Mouse (Mus musculus): ENCODE data around the gene Pdzd2. TPM values are rescaled to one million over a fixed set of nuclear protein-coding genes. Genes with fewer than 3 reads are reported as not detected.

Gene Pdzd2
- total and polyA plus RNA-seq, 2 experiments from 2014 or later, result 15.9 to 40.6 TPM

- Histone ChIP-seq H3K27me3 (ENCODE audit: insufficient read depth, low read length) (no peaks in the 10 kb centered on the region), H3K27ac (no peak overlapping the region), H3K9ac (replicated peaks; ENCODE audit: low read length) (no peak overlapping the region), H3K4me3 (ENCODE audit: low read length) (no peak overlapping the region), H3K36me3 (ENCODE audit: insufficient read depth, low read length) (no peaks in the 10 kb centered on the region), H3K4me2 (ENCODE audit: low read depth, low read length) (no peak overlapping the region), H3K9me3 (ENCODE audit: low read length) (no peaks in the 10 kb centered on the region), H3K4me1 (ENCODE audit: insufficient read depth, low read length) (no peaks in the 10 kb centered on the region)
- DNase-seq (ENCODE audit: low spot score), result no peak
- TF ChIP-seq CTCF (IDR thresholded peaks at IDR 0.05; ENCODE audit: low read depth), result no peak
- WGBS, result 89% methylated on average over 6 of the region's 6 CpGs
- no peak for ATAC-seq
Observed at GRCm38 (mm10) chr15:12608090-12608489, 131.6 kb downstream of the Pdzd2 start.

GRCm38 (mm10) chr15:12606306-12606705 lies 133.4 kb downstream of the Pdzd2 start:
- no peak for DNase-seq (ENCODE audit: low spot score)
- peak; percentile 41; the same call in 1 of the 2 replicates for ATAC-seq
- Histone ChIP-seq H3K36me3 (ENCODE audit: insufficient read depth, low read length) (no peaks in the 10 kb centered on the region), H3K27me3 (ENCODE audit: insufficient read depth, low read length) (no peaks in the 10 kb centered on the region), H3K4me3 (ENCODE audit: low read length) (no peak overlapping the region), H3K9ac (replicated peaks; ENCODE audit: low read length) (no peak overlapping the region), H3K4me2 (ENCODE audit: low read depth, low read length) (no peak overlapping the region), H3K4me1 (ENCODE audit: insufficient read depth, low read length) (no peaks in the 10 kb centered on the region), H3K9me3 (ENCODE audit: low read length) (no peaks in the 10 kb centered on the region), H3K27ac (no peak overlapping the region)
- no peak for TF ChIP-seq CTCF (IDR thresholded peaks at IDR 0.05; ENCODE audit: low read depth)
- 66% methylated on average over 9 of the region's 9 CpGs for WGBS

GRCm38 (mm10) chr15:12605239-12605993 lies 134.3 kb downstream of the Pdzd2 start:
- H3K4me2 ChIP-seq (ENCODE audit: low read depth, low read length), result no peak overlapping the region
- no peaks in the 10 kb centered on the region for H3K4me1 ChIP-seq (ENCODE audit: insufficient read depth, low read length)
- no peaks in the 10 kb centered on the region for H3K9me3 ChIP-seq (ENCODE audit: low read length)
- H3K36me3 ChIP-seq (ENCODE audit: insufficient read depth, low read length), result no peaks in the 10 kb centered on the region
- H3K27ac ChIP-seq, result no peak overlapping the region
- no peak for DNase-seq (ENCODE audit: low spot score)
- no peaks in the 10 kb centered on the region for H3K27me3 ChIP-seq (ENCODE audit: insufficient read depth, low read length)
- no peak overlapping the region for H3K4me3 ChIP-seq (ENCODE audit: low read length)
- no peak overlapping the region for H3K9ac ChIP-seq (replicated peaks; ENCODE audit: low read length)
- WGBS, result 71% methylated on average over 10 of the region's 10 CpGs
- no peak for ATAC-seq
- no peak for TF ChIP-seq CTCF (IDR thresholded peaks at IDR 0.05; ENCODE audit: low read depth)

GRCm38 (mm10) chr15:12603674-12604073 lies 136.1 kb downstream of the Pdzd2 start:
- TF ChIP-seq CTCF (IDR thresholded peaks at IDR 0.05; ENCODE audit: low read depth), result peak; percentile 22; the same call in 1 of the 2 replicates
- Histone ChIP-seq H3K9ac (replicated peaks; ENCODE audit: low read length) (no peak overlapping the region), H3K9me3 (ENCODE audit: low read length) (no peaks in the 10 kb centered on the region), H3K4me1 (ENCODE audit: insufficient read depth, low read length) (no peaks in the 10 kb centered on the region), H3K27me3 (ENCODE audit: insufficient read depth, low read length) (no peaks in the 10 kb centered on the region), H3K36me3 (ENCODE audit: insufficient read depth, low read length) (no peaks in the 10 kb centered on the region), H3K27ac (no peak overlapping the region), H3K4me3 (ENCODE audit: low read length) (no peak overlapping the region), H3K4me2 (ENCODE audit: low read depth, low read length) (no peak overlapping the region)
- ATAC-seq (no peak), DNase-seq (ENCODE audit: low spot score) (no peak)
- WGBS, result 89% methylated on average over 4 of the region's 4 CpGs

- WGBS, result 47% methylated on average over 4 of the region's 4 CpGs
- H3K4me3 ChIP-seq (ENCODE audit: low read length), result no peak overlapping the region
- TF ChIP-seq CTCF (IDR thresholded peaks at IDR 0.05; ENCODE audit: low read depth), result no peak
- no peaks in the 10 kb centered on the region for H3K4me1 ChIP-seq (ENCODE audit: insufficient read depth, low read length)
- H3K36me3 ChIP-seq (ENCODE audit: insufficient read depth, low read length), result no peaks in the 10 kb centered on the region
- no peak overlapping the region for H3K4me2 ChIP-seq (ENCODE audit: low read depth, low read length)
- H3K9me3 ChIP-seq (ENCODE audit: low read length), result no peaks in the 10 kb centered on the region
- H3K27ac ChIP-seq, result no peak overlapping the region
- no peaks in the 10 kb centered on the region for H3K27me3 ChIP-seq (ENCODE audit: insufficient read depth, low read length)
- no peak overlapping the region for H3K9ac ChIP-seq (replicated peaks; ENCODE audit: low read length)
- no peak for DNase-seq (ENCODE audit: low spot score)
- ATAC-seq, result no peak; the same call in 1 of the 2 replicates
Observed at GRCm38 (mm10) chr15:12593094-12593493, 146.6 kb downstream of the Pdzd2 start.

- ATAC-seq (peak; percentile 10; the same call in 1 of the 2 replicates), DNase-seq (ENCODE audit: low spot score) (no peak)
- Histone ChIP-seq H3K9ac (replicated peaks; ENCODE audit: low read length) (no peak overlapping the region), H3K36me3 (ENCODE audit: insufficient read depth, low read length) (no peaks in the 10 kb centered on the region), H3K4me2 (ENCODE audit: low read depth, low read length) (no peak overlapping the region), H3K9me3 (ENCODE audit: low read length) (no peaks in the 10 kb centered on the region), H3K27ac (no peak overlapping the region), H3K4me3 (ENCODE audit: low read length) (no peak overlapping the region), H3K27me3 (ENCODE audit: insufficient read depth, low read length) (no peaks in the 10 kb centered on the region), H3K4me1 (ENCODE audit: insufficient read depth, low read length) (no peaks in the 10 kb centered on the region)
- WGBS, result 44% methylated on average over 3 of the region's 3 CpGs
- TF ChIP-seq CTCF (IDR thresholded peaks at IDR 0.05; ENCODE audit: low read depth), result no peak
Observed at GRCm38 (mm10) chr15:12592628-12593027, 147.1 kb downstream of the Pdzd2 start.

DNA sequence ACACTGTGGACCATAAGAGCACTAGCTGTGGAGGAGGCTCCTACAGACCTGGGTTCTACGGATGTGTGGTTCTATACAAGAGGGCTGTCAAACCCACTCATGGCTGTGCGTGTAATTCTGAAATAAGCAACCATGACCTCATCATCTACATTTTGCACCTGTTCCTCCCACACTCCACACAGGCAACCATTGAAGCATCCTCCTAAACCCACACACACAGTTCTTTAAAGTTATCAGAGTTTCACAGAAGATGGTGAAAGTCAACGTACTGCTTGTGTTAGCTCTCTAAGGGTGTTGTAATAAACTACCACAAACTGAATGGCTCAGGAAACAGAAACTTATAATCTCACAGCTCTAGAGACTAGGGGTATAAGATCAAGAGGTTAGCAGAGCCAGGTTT lies 151.1 kb downstream of the Pdzd2 start:
- ATAC-seq, result no peak
- DNase-seq (ENCODE audit: low spot score), result no peak
- Histone ChIP-seq H3K4me1 (ENCODE audit: insufficient read depth, low read length) (no peaks in the 10 kb centered on the region), H3K27ac (no peak overlapping the region), H3K36me3 (ENCODE audit: insufficient read depth, low read length) (no peaks in the 10 kb centered on the region), H3K4me3 (ENCODE audit: low read length) (no peak overlapping the region), H3K4me2 (ENCODE audit: low read depth, low read length) (no peak overlapping the region), H3K9ac (replicated peaks; ENCODE audit: low read length) (no peak overlapping the region), H3K27me3 (ENCODE audit: insufficient read depth, low read length) (no peaks in the 10 kb centered on the region), H3K9me3 (ENCODE audit: low read length) (no peaks in the 10 kb centered on the region)
- 88% methylated on average over 3 of the region's 3 CpGs for WGBS
- TF ChIP-seq CTCF (IDR thresholded peaks at IDR 0.05; ENCODE audit: low read depth), result no peak
